Mouse (Mus musculus) MEL (cell line): ENCODE results near the gene Mydgf. TPM values are rescaled to one million over a fixed set of nuclear protein-coding genes. Genes with fewer than 3 reads are reported as not detected.

Experiments
- DNase-seq: peaks from one replicate; pipeline ENCODE4 v3.0.0; 2011; ENCODE audit warnings: low read depth, low spot score
- H3K27ac ChIP-seq: 2 replicates; pipeline ENCODE4 v1.5.1; 2012; ENCODE audit warnings: low read depth, mild to moderate bottlenecking, control low read depth, low read length, moderate library complexity; ENCODE audit not compliant: control insufficient read depth
- H3K27me3 ChIP-seq, 2 experiments: fragments of 150-350 bp in 1 of 2; sonication (generic) in 1 of 2; 2 replicates each; pipeline ENCODE4 v1.6.1; 2012; ENCODE audit warnings: low read length in 2 of 2, mild to moderate bottlenecking in 2 of 2, improper control_type of control experiment in 1 of 2, moderate library complexity in 1 of 2; ENCODE audit not compliant: insufficient read depth in 2 of 2, control insufficient read depth in 1 of 2
- H3K36me3 ChIP-seq, 2 experiments: 2 replicates each; pipeline ENCODE4 v1.6.1; 2012 to 2014; ENCODE audit warnings: low read length in 2 of 2, improper control_type of control experiment in 1 of 2, inconsistent platforms in 1 of 2, mild to moderate bottlenecking in 1 of 2; ENCODE audit not compliant: insufficient read depth in 2 of 2, control insufficient read depth in 1 of 2
- H3K4me1 ChIP-seq, 2 experiments: fragments of 150-350 bp in 1 of 2; sonication (generic) in 1 of 2; 2 replicates each; pipeline ENCODE4 v1.6.1; 2012; ENCODE audit warnings: low read length in 2 of 2, improper control_type of control experiment in 1 of 2, mild to moderate bottlenecking in 1 of 2; ENCODE audit not compliant: insufficient read depth in 2 of 2, control insufficient read depth in 1 of 2
- H3K4me3 ChIP-seq, 2 experiments: fragments of 150-350 bp in 1 of 2; sonication (generic) in 1 of 2; 2 replicates each; pipeline ENCODE4 v1.5.1; 2012; ENCODE audit warnings: low read depth in 2 of 2, low read length in 2 of 2, mild to moderate bottlenecking in 2 of 2, moderate library complexity in 2 of 2, control low read depth in 1 of 2, improper control_type of control experiment in 1 of 2; ENCODE audit not compliant: control insufficient read depth in 1 of 2, insufficient read depth in 1 of 2
- H3K79me2 ChIP-seq: 2 replicates; pipeline ENCODE4 v1.6.1; 2012; ENCODE audit warnings: mild to moderate bottlenecking, low read length, moderate library complexity; ENCODE audit not compliant: control insufficient read depth, poor library complexity, insufficient read depth
- H3K9ac ChIP-seq: 2 replicates; pipeline ENCODE4 v1.6.1; 2012; ENCODE audit warnings: low read depth, mild to moderate bottlenecking, control low read depth, low read length, moderate library complexity; ENCODE audit not compliant: control insufficient read depth, poor library complexity, severe bottlenecking
- H3K9me3 ChIP-seq: fragments of 150-350 bp; sonication (generic); replicated peaks from 2 replicates; pipeline ENCODE4 v1.6.1; 2012; ENCODE audit warnings: mild to moderate bottlenecking, low read length, improper control_type of control experiment, moderate library complexity; ENCODE audit not compliant: insufficient read depth
- CHD1 ChIP-seq: IDR thresholded peaks from 2 replicates; pipeline ENCODE4 v1.6.1; 2012; ENCODE audit warnings: low read depth, mild to moderate bottlenecking, inconsistent platforms, low read length, improper control_type of control experiment
- CHD2 ChIP-seq: IDR thresholded peaks from 2 replicates; pipeline ENCODE4 v1.6.1; 2011; ENCODE audit warnings: low read length, improper control_type of control experiment
- E2F4 ChIP-seq: IDR thresholded peaks from 2 replicates; pipeline ENCODE4 v1.6.1; 2011; ENCODE audit warnings: low read depth, low read length, improper control_type of control experiment, borderline replicate concordance
- ELF1 ChIP-seq: IDR thresholded peaks from 2 replicates; pipeline ENCODE4 v1.6.1; 2014; ENCODE audit warnings: low read depth, mild to moderate bottlenecking, inconsistent platforms, low read length, improper control_type of control experiment, moderate library complexity
- ETS1 ChIP-seq: IDR thresholded peaks from 2 replicates; pipeline ENCODE4 v1.6.1; 2012; ENCODE audit warnings: low read depth, mild to moderate bottlenecking, inconsistent platforms, low read length, improper control_type of control experiment, moderate library complexity
- GABPA ChIP-seq: IDR thresholded peaks from 2 replicates; pipeline ENCODE4 v1.6.1; 2012; ENCODE audit warnings: low read depth, mild to moderate bottlenecking, inconsistent platforms, low read length, improper control_type of control experiment, moderate library complexity
- GATA1 ChIP-seq: IDR thresholded peaks from 2 replicates; pipeline ENCODE4 v1.6.1; 2011; ENCODE audit warnings: low read depth, low read length, improper control_type of control experiment
- HCFC1 ChIP-seq: IDR thresholded peaks from 2 replicates; pipeline ENCODE4 v1.6.1; 2012; ENCODE audit warnings: low read depth, mild to moderate bottlenecking, inconsistent platforms, low read length, improper control_type of control experiment, moderate library complexity
- JUND ChIP-seq: IDR thresholded peaks from 2 replicates; pipeline ENCODE4 v1.6.1; 2011; ENCODE audit warnings: low read depth, mild to moderate bottlenecking, improper control_type of control experiment, low read length
- KAT2A ChIP-seq: conservative IDR thresholded peaks from 2 replicates; pipeline ENCODE4 v1.6.1; 2012; ENCODE audit warnings: low read depth, low read length, improper control_type of control experiment, inconsistent platforms
- MXI1 ChIP-seq: IDR thresholded peaks from 2 replicates; pipeline ENCODE4 v1.6.1; 2011; ENCODE audit warnings: mild to moderate bottlenecking, low read depth, low read length, improper control_type of control experiment
- MYB ChIP-seq: IDR thresholded peaks from 2 replicates; pipeline ENCODE4 v1.6.1; 2011; ENCODE audit warnings: mild to moderate bottlenecking, low read depth, low read length, improper control_type of control experiment
- MYC ChIP-seq: IDR thresholded peaks from 2 replicates; pipeline ENCODE4 v1.6.1; 2011; ENCODE audit warnings: low read depth, mild to moderate bottlenecking, low read length, improper control_type of control experiment, moderate library complexity
- NELFE ChIP-seq: IDR thresholded peaks from 2 replicates; pipeline ENCODE4 v1.6.1; 2011; ENCODE audit warnings: low read depth, low read length, improper control_type of control experiment
- NRF1 ChIP-seq: IDR thresholded peaks from 2 replicates; pipeline ENCODE4 v1.6.1; 2014; ENCODE audit warnings: low read depth, mild to moderate bottlenecking, inconsistent platforms, low read length, improper control_type of control experiment, moderate library complexity; ENCODE audit not compliant: poor library complexity, insufficient read depth, severe bottlenecking
- POLR2AphosphoS5 ChIP-seq: IDR thresholded peaks from 2 replicates; pipeline ENCODE4 v1.6.1; 2012; ENCODE audit warnings: low read depth, borderline replicate concordance, mild to moderate bottlenecking, inconsistent platforms, low read length, moderate library complexity, mixed read lengths
- RAD21 ChIP-seq: IDR thresholded peaks from 2 replicates; pipeline ENCODE4 v1.6.1; 2011; ENCODE audit warnings: mild to moderate bottlenecking, low read depth, low read length, improper control_type of control experiment
- RCOR1 ChIP-seq: IDR thresholded peaks from 2 replicates; pipeline ENCODE4 v1.6.1; 2012; ENCODE audit warnings: low read depth, mild to moderate bottlenecking, inconsistent platforms, low read length, improper control_type of control experiment
- SMC3 ChIP-seq: IDR thresholded peaks from 2 replicates; pipeline ENCODE4 v1.6.1; 2011; ENCODE audit warnings: low read depth, low read length, improper control_type of control experiment
- TAL1 ChIP-seq: IDR thresholded peaks from 2 replicates; pipeline ENCODE4 v1.6.1; 2012; ENCODE audit warnings: mild to moderate bottlenecking, inconsistent platforms, low read length, moderate library complexity, mixed read lengths
- TCF12 ChIP-seq: IDR thresholded peaks from 2 replicates; pipeline ENCODE4 v1.6.1; 2014; ENCODE audit warnings: low read depth, mild to moderate bottlenecking, inconsistent platforms, low read length, improper control_type of control experiment, moderate library complexity
- UBTF ChIP-seq: IDR thresholded peaks from 2 replicates; pipeline ENCODE4 v1.6.1; 2012; ENCODE audit warnings: low read depth, mild to moderate bottlenecking, inconsistent platforms, low read length, improper control_type of control experiment, moderate library complexity, borderline replicate concordance; ENCODE audit not compliant: insufficient read depth
- USF1 ChIP-seq: IDR thresholded peaks from 2 replicates; pipeline ENCODE4 v1.6.1; 2014; ENCODE audit warnings: low read depth, mild to moderate bottlenecking, inconsistent platforms, low read length, improper control_type of control experiment, moderate library complexity
- USF2 ChIP-seq, 2 experiments: IDR thresholded peaks; 2 replicates each; pipeline ENCODE4 v1.6.1; 2011 to 2012; ENCODE audit warnings: improper control_type of control experiment in 2 of 2, low read length in 2 of 2, borderline replicate concordance in 1 of 2, inconsistent platforms in 1 of 2, low read depth in 1 of 2, mild to moderate bottlenecking in 1 of 2; ENCODE audit not compliant: insufficient read depth in 1 of 2
- ZMIZ1 ChIP-seq: IDR thresholded peaks from 2 replicates; pipeline ENCODE4 v1.6.1; 2012; ENCODE audit warnings: low read depth, mild to moderate bottlenecking, inconsistent platforms, low read length, improper control_type of control experiment, moderate library complexity
- polyA plus RNA-seq, 2 experiments: library from polyadenylated mRNA; stranded (reverse) in 1 of 2; unstranded in 1 of 2; fragments of >175 nt in 1 of 2; fragments of >200 nt in 1 of 2; gene quantifications; 2 replicates each; pipeline versions ENCODE4 v1.2.1 to v1.2.4; 2012; ENCODE audit warnings: low replicate concordance in 2 of 2, low read depth in 1 of 2; ENCODE audit not compliant: insufficient read length in 2 of 2, insufficient read depth in 1 of 2, missing spikeins in 1 of 2
- total RNA-seq: library from RNA; depleted of rRNA; stranded (reverse); fragments of 300-350 nt; gene quantifications from 2 replicates; pipeline ENCODE4 v1.2.3, GENCODE M21; 2012

The Mydgf gene
- total and polyA plus RNA-seq, 3 experiments = 117 to 137 TPM; not detected in 1

- Histone ChIP-seq H3K27me3 (no peaks in the 10 kb centered on the region), H3K9me3 (no peaks in the 10 kb centered on the region), H3K9ac (no peak overlapping the region), H3K36me3 (no peaks in the 10 kb centered on the region), H3K27ac (no peak overlapping the region), H3K79me2 (no peaks in the 10 kb centered on the region), H3K4me3 (no peak overlapping the region), H3K4me1 (no peaks in the 10 kb centered on the region)
- DNase-seq = no peak
- TF ChIP-seq ETS1 = no peak
- TF ChIP-seq TAL1 = no peak
- no peak for TF ChIP-seq JUND
- TF ChIP-seq UBTF = no peak
- TF ChIP-seq KAT2A = no peak
- no peak for TF ChIP-seq POLR2AphosphoS5
- no peak for TF ChIP-seq GABPA
- TF ChIP-seq MYC = no peak
- no peak for TF ChIP-seq NRF1
- no peak for TF ChIP-seq USF1
- no peak for TF ChIP-seq RCOR1
- TF ChIP-seq NELFE = no peak
- TF ChIP-seq RAD21 = no peak
- no peak for TF ChIP-seq E2F4
- no peak for TF ChIP-seq MYB
Measured at GRCm38 (mm10) chr17:56171881-56172280, 11.8 kb downstream of the Mydgf start.

- H3K9ac ChIP-seq = no peak overlapping the region
- H3K27ac ChIP-seq = no peak overlapping the region
- no peaks in the 10 kb centered on the region for H3K4me1 ChIP-seq
- no peak overlapping the region for H3K4me3 ChIP-seq
- H3K27me3 ChIP-seq = no peaks in the 10 kb centered on the region
- H3K9me3 ChIP-seq = no peaks in the 10 kb centered on the region
- H3K36me3 ChIP-seq = no peaks in the 10 kb centered on the region
- no peak for DNase-seq
- no peaks in the 10 kb centered on the region for H3K79me2 ChIP-seq
- TF ChIP-seq ZMIZ1 = no peak
- no peak for TF ChIP-seq HCFC1
- no peak for TF ChIP-seq GATA1
- no peak for TF ChIP-seq ELF1
- TF ChIP-seq SMC3 = no peak
- TF ChIP-seq TCF12 = no peak
- TF ChIP-seq MXI1 = no peak
- no peak for TF ChIP-seq CHD2
- no peak for TF ChIP-seq CHD1
- TF ChIP-seq USF2 (IDR thresholded peaks at IDR 0.05; ENCODE audit: borderline replicate concordance in 1 of 2, insufficient read depth in 1 of 2, low read depth in 1 of 2, low read length in 2 of 2) = no peak
Measured at GRCm38 (mm10) chr17:56171456-56171855, 12.3 kb downstream of the Mydgf start.
